Mouse (Mus musculus) Patski (cell line): ENCODE results near the gene Afap1. TPM values are rescaled to one million over a fixed set of nuclear protein-coding genes. Genes with fewer than 3 reads are reported as not detected.
A peak's percentile ranks its signal among the peaks of the same experiment; 100 is the strongest.

Experiments
- ATAC-seq: fragments of 100-300 bp; one replicate; pipeline ENCODE4 v1.8.0; 2021
- CTCF ChIA-PET: fragments of 350-600 bp; sonication (Branson Sonifier 250); formaldehyde crosslinking; loops from one replicate; lab custom pipeline; 2022; ENCODE audit warnings: inconsistent platforms; lab: Charles Lee
- POLR2A ChIA-PET: fragments of 350-600 bp; sonication (Branson Sonifier 250); formaldehyde crosslinking; loops from one replicate; lab custom pipeline; 2022; ENCODE audit warnings: antibody characterized with exemption, inconsistent platforms; lab: Charles Lee
- DNase-seq: peaks from one replicate; pipeline ENCODE4 v3.0.0-alpha.2; 2011; ENCODE audit warnings: low read depth, low spot score
- H3K27me3 ChIP-seq: fragments of 371-371 bp; one replicate; pipeline ENCODE4 v1.5.1; 2021
- CTCF ChIP-seq: fragments of 100-300 bp; IDR thresholded peaks from one replicate; pipeline ENCODE4 v1.5.1; 2021
- in situ Hi-C: fragments of 300-500 bp; cut with MboI; formaldehyde crosslinking; loops from 3 replicates; pipeline ENCODE4 v1.11.1; 2018; ENCODE audit warnings: low pct_unique_long_range_greater_than_20kb, mixed read lengths
- polyA plus RNA-seq: library from polyadenylated mRNA; unstranded; gene quantifications from one replicate; pipeline ENCODE4 v1.2.3, GENCODE M21; 2021

The Afap1 gene
- polyA plus RNA-seq, 1 experiment from 2014 or later: 65.9 TPM

DNA sequence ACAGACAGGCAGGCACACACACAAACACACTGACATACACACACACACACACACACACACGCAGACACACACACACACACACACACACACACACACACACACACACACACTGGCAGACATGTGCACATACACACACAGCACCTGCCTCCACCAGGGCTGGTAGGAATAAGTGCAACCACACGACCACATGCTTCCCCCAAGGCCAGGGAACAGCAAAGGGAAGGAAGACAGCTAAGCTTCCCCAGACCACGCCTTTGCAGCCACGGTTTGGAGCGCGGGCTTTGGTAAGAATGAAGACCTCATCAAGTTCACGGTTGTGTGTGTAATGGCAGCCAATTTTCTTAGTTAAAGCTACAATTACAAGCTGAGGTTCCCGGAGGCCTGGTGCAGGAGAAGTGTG is 67.0 kb downstream of the Afap1 start:
- no peak for ATAC-seq
- no peak for TF ChIP-seq CTCF
- no peak for DNase-seq
- CTCF ChIA-PET: interaction anchor here (1.7 to 2.5 kb wide), 2 partner anchors 10 to 13 kb away, joined by 5 to 11 read pairs; no protein-coding TSS in a partner anchor
- no peaks in the 10 kb centered on the region for H3K27me3 ChIP-seq
- POLR2A ChIA-PET: interaction anchor here (0.9 kb wide), 1 partner anchor 10 kb away, joined by 5 read pairs; no protein-coding TSS in a partner anchor
- in situ Hi-C loops: no loop called here

DNA sequence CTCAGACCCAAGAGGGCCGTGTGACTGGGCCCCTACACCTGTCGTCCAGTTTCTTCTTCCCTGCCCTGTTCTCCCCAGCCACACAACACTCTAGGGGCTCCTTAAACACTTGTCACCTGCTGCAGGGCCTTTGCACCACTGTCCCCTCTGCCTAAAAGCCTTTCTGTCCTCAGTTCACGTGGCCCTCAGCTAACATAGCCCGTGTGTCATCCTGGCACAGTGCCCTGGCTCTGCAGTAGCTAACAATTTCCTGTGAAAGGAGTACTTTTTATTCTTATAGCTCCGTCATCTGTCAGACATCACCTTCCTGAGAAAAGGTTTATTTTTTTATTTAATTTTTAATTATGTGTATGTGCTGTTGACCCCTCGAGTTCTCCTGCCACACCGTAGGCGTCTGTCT is 68.2 kb downstream of the Afap1 start:
- ATAC-seq (no peak), DNase-seq (no peak)
- in situ Hi-C loops: no loop called here
- H3K27me3 ChIP-seq: no peaks in the 10 kb centered on the region
- CTCF ChIA-PET: interaction anchor here (1.7 to 2.5 kb wide), 2 partner anchors 9 to 12 kb away, joined by 5 to 11 read pairs; no protein-coding TSS in a partner anchor
- no peak for TF ChIP-seq CTCF
- POLR2A ChIA-PET: interaction anchor here (0.9 kb wide), 1 partner anchor 9 kb away, joined by 5 read pairs; no protein-coding TSS in a partner anchor

DNA sequence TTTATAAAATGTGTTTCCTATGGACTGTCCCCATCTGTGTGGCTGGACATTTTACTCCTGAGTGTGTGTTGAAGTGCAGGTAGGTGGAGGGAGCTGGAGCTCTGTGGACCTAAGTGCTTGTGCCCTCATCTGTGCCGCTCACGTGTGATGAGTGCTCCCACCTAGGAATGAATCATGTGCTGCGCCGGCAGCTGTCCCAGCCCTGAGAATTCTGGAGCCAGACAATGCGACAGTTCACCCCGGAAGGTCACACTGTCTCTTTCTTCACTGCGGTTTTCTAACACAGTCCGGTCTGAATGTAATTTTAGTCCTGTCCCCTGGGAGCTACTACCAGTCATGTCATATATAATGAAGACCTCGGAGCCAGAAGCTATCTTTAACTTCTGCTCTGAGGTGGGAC is 70.5 kb downstream of the Afap1 start:
- ChIA-PET CTCF (interaction anchor here (0.8 to 1.7 kb wide), 6 partner anchors 12 to 78 kb away, joined by 3 to 6 read pairs (median 3); no protein-coding TSS in a partner anchor), POLR2A (interaction anchor here (1.7 kb wide), 1 partner anchor 12 kb away, joined by 7 read pairs; no protein-coding TSS in a partner anchor)
- no peak for TF ChIP-seq CTCF
- DNase-seq (no peak), ATAC-seq (no peak)
- no peaks in the 10 kb centered on the region for H3K27me3 ChIP-seq
- in situ Hi-C loops: no loop called here

DNA sequence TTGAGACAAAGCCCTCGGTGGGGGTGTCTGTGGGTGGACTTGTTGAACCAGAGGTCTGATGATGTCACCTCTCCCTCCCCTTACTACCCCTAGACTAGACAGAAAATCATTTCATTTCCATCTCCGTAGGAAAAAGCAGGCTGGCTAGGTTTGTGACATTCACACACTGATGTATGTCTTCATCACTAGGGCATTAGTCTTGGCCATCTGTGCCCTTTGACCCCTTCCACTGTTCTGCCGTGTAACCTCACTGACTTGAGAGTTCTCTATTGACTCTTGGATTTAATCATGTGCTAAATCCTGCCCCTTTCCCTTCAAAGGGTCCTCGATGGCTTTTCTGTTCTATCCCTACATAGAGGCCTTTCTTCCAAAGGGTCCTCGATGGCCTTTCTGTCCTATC is 71.9 kb downstream of the Afap1 start:
- TF ChIP-seq CTCF: no peak
- ChIA-PET CTCF (interaction anchor here (1.3 to 1.7 kb wide), 2 partner anchors 11 to 13 kb away, joined by 5 to 6 read pairs; no protein-coding TSS in a partner anchor), POLR2A (interaction anchor here (0.7 to 1.7 kb wide), 2 partner anchors 13 to 21 kb away, joined by 3 to 7 read pairs; no protein-coding TSS in a partner anchor)
- in situ Hi-C loops: no loop called here
- no peak for DNase-seq
- no peaks in the 10 kb centered on the region for H3K27me3 ChIP-seq
- no peak for ATAC-seq

- no peak for DNase-seq
- ATAC-seq: no peak
- no peaks in the 10 kb centered on the region for H3K27me3 ChIP-seq
- no peak for TF ChIP-seq CTCF
- POLR2A ChIA-PET: interaction anchor here (0.7 to 1.4 kb wide), 2 partner anchors 9 to 81 kb away, joined by 4 to 5 read pairs; no protein-coding TSS in a partner anchor
- CTCF ChIA-PET: interaction anchor here (0.9 to 9.1 kb wide), 8 partner anchors 9 to 98 kb away, joined by 3 to 125 read pairs (median 3); partner anchors contain the start of gene Afap1
- in situ Hi-C loops: loop anchor here (5.0 kb wide), 1 partner anchor 83 kb away; no protein-coding TSS in a partner anchor
Observed at GRCm38 (mm10) chr5:35969857-35970256, 76.7 kb downstream of the Afap1 start.

- DNase-seq (no peak), ATAC-seq (no peak)
- CTCF ChIA-PET: interaction anchor here (0.9 to 9.1 kb wide), 8 partner anchors 10 to 99 kb away, joined by 3 to 125 read pairs (median 4); partner anchors contain the start of gene Afap1
- POLR2A ChIA-PET: interaction anchor here (0.7 to 1.4 kb wide), 3 partner anchors 10 to 82 kb away, joined by 3 to 5 read pairs (median 4); no protein-coding TSS in a partner anchor
- H3K27me3 ChIP-seq: no peaks in the 10 kb centered on the region
- in situ Hi-C loops: loop anchor here (5.0 kb wide), 1 partner anchor 83 kb away; no protein-coding TSS in a partner anchor
- TF ChIP-seq CTCF: no peak
Observed at GRCm38 (mm10) chr5:35970380-35971105, 77.4 kb downstream of the Afap1 start.

- H3K27me3 ChIP-seq: no peaks in the 10 kb centered on the region
- CTCF ChIA-PET: interaction anchor here (0.7 to 9.1 kb wide), 14 partner anchors 10 to 100 kb away, joined by 3 to 125 read pairs (median 4); partner anchors contain the start of gene Afap1
- DNase-seq (peak; percentile 34), ATAC-seq (no peak)
- POLR2A ChIA-PET: no interaction called here
- peak; percentile 87 for TF ChIP-seq CTCF
- in situ Hi-C loops: loop anchor here (5.0 kb wide), 1 partner anchor 85 kb away; no protein-coding TSS in a partner anchor
Observed at GRCm38 (mm10) chr5:35971841-35972578, 78.9 kb downstream of the Afap1 start.

DNA sequence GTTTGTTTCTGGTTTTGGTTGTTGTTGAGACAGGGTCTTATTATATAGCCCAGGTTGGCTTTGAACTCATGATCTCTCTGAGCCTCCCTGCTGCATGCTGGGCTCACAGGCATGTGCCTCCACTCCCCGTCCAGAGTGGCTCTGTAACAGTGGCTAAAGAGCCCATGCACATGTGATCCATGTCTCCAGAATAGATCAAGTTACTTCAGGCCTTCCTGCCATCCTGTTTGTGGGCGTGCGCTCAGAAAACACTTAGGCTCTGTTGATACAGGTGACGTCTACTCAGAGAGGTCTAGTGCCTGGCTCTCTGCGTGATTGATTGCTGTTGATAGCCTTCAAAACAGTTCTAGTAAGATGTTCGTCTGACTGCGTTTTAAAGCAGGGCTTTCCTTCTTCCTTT is 79.6 kb downstream of the Afap1 start:
- in situ Hi-C loops: loop anchor here (5.0 kb wide), 1 partner anchor 85 kb away; no protein-coding TSS in a partner anchor
- CTCF ChIA-PET: interaction anchor here (1.0 to 9.1 kb wide), 11 partner anchors 11 to 100 kb away, joined by 3 to 125 read pairs (median 4); partner anchors contain the start of gene Afap1

DNA sequence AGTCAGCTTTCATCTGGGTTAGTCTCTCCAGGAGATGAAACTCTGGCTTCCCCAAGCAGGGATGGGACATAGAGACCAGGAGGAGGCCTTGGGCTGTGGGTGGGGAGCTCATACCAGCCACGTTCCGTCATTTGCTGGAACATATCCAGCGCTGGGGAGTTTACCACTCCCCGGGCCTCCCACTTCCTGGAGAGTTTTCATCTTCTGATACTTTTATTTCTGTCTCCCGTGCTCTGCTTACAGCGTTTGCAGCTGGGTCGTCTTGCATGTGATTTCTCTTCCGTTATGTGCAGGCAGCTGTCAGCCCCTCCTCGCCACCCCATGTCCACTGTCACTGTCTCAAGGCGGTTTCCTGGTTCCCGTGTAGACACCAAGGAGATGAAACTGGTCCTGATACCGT is 80.7 kb downstream of the Afap1 start:
- no peak for TF ChIP-seq CTCF
- POLR2A ChIA-PET: no interaction called here
- in situ Hi-C loops: loop anchor here (5.0 kb wide), 1 partner anchor 86 kb away; no protein-coding TSS in a partner anchor
- CTCF ChIA-PET: interaction anchor here (0.9 to 9.1 kb wide), 9 partner anchors 8 to 180 kb away, joined by 3 to 125 read pairs (median 5); partner anchors contain the start of gene Afap1
- DNase-seq: peak; percentile 65
- no peaks in the 10 kb centered on the region for H3K27me3 ChIP-seq
- peak; percentile 68 for ATAC-seq

More for the DNA sequence above, 79.6 kb downstream of the Afap1 start:
- ATAC-seq: no peak
- TF ChIP-seq CTCF: no peak
- no peaks in the 10 kb centered on the region for H3K27me3 ChIP-seq
- POLR2A ChIA-PET: no interaction called here
- no peak for DNase-seq
